Mouse (Mus musculus) neural tube, embryonic 11.5 days (tissue): ENCODE measurements around the gene Zkscan14. TPM values are rescaled to one million over a fixed set of nuclear protein-coding genes. Genes with fewer than 3 reads are reported as not detected.

Experiments
- ATAC-seq: fragments of 200-750 bp; cut with Nextera tagmentation; 2 replicates; pipeline ENCODE4 v1.8.0; 2017; ENCODE audit warnings: moderate number of reproducible peaks, mild to moderate bottlenecking, moderate TSS enrichment, moderate library complexity; ENCODE audit not compliant: insufficient read depth, low FRiP score, low TSS enrichment
- DNase-seq: peaks from one replicate; pipeline ENCODE4 v3.0.0-alpha.2; 2015; ENCODE audit warnings: low spot score
- H3K27ac ChIP-seq: fragments of 300-500 bp; sonication (generic); 2 replicates; pipeline ENCODE4 v1.5.1; 2014; ENCODE audit warnings: low read depth, mild to moderate bottlenecking, low read length
- H3K27me3 ChIP-seq: fragments of 300-500 bp; sonication (generic); 2 replicates; pipeline ENCODE4 v1.6.1; 2014; ENCODE audit warnings: mild to moderate bottlenecking, low read length, mixed read lengths; ENCODE audit not compliant: control insufficient read depth, insufficient read depth
- H3K36me3 ChIP-seq: fragments of 300-500 bp; sonication (generic); 2 replicates; pipeline ENCODE4 v1.6.1; 2014; ENCODE audit warnings: mild to moderate bottlenecking, low read length, moderate library complexity, mixed read lengths; ENCODE audit not compliant: control insufficient read depth, insufficient read depth
- H3K4me1 ChIP-seq: fragments of 300-500 bp; sonication (generic); 2 replicates; pipeline ENCODE4 v1.6.1; 2014; ENCODE audit warnings: low read length, mixed read lengths; ENCODE audit not compliant: control insufficient read depth, insufficient read depth
- H3K4me2 ChIP-seq: fragments of 300-500 bp; sonication (generic); 2 replicates; pipeline ENCODE4 v1.6.1; 2014; ENCODE audit warnings: low read depth, mild to moderate bottlenecking, moderate library complexity
- H3K4me3 ChIP-seq: fragments of 300-500 bp; sonication (generic); 2 replicates; pipeline ENCODE4 v1.5.1; 2014; ENCODE audit warnings: low read depth, low read length
- H3K9ac ChIP-seq: fragments of 300-500 bp; sonication (generic); 2 replicates; pipeline ENCODE4 v1.6.1; 2014; ENCODE audit warnings: mild to moderate bottlenecking, low read length
- H3K9me3 ChIP-seq: fragments of 300-500 bp; sonication (generic); 2 replicates; pipeline ENCODE4 v1.6.1; 2016; ENCODE audit warnings: low read length; ENCODE audit not compliant: control insufficient read depth
- WGBS: fragments of 180-500 bp; shearing (Covaris S2); extraction: QIAGEN DNeasy Blood & Tissue Kit; methylation state at CpG from one replicate; pipeline ENCODE4 v1.1.7; 2014; 5-methylcytosine and 5-hydroxymethylcytosine counted together
- polyA plus RNA-seq: library from polyadenylated mRNA; unstranded; fragments of >200 nt; fragmentation: Nextera tagmentation; extraction: Ambion mirVana; gene quantifications from 2 replicates; pipeline ENCODE4 v1.2.1, GENCODE M21; 2014

Zkscan14 gene
- polyA plus RNA-seq, 1 experiment from 2014 or later: 8.8 TPM

DNA sequence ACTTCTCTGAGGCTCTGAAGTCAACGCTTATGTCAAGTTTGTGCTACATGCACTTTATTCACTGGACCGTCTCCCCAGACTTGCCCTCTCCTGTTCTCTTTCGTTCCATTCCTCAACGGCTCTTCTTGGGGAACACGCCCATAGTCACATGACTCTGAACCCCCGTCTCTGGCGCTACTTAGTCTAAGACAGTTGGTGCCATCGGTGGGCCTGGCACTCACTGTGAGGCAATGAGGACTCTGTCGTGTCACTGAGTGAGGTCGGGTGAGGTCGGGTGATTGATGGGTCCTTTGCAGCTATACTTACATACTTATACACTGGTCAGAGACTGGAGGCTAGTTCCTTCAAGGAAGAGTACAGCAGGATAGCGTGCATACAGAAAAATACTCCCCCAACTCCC is 21.7 kb upstream of the Zkscan14 start:
- WGBS: 83% methylated on average over 12 of the region's 12 CpGs
- H3K4me3 ChIP-seq: no peak overlapping the region
- no peaks in the 10 kb centered on the region for H3K27me3 ChIP-seq
- H3K4me2 ChIP-seq: no peak overlapping the region
- H3K9ac ChIP-seq: no peak overlapping the region
- no peaks in the 10 kb centered on the region for H3K9me3 ChIP-seq
- DNase-seq (no peak), ATAC-seq (no peak)
- peaks cover 15% of the 10 kb centered on the region for H3K36me3 ChIP-seq
- no peaks in the 10 kb centered on the region for H3K4me1 ChIP-seq
- no peak overlapping the region for H3K27ac ChIP-seq

- H3K36me3 ChIP-seq: peaks cover 15% of the 10 kb centered on the region
- H3K9me3 ChIP-seq: no peaks in the 10 kb centered on the region
- WGBS: 77% methylated on average over 5 of the region's 5 CpGs
Observed at GRCm38 (mm10) chr5:145222840-145223239, 21.2 kb upstream of the Zkscan14 start.

GRCm38 (mm10) chr5:145219981-145220380 is 18.3 kb upstream of the Zkscan14 start:
- Histone ChIP-seq H3K4me3 (no peak overlapping the region), H3K27me3 (no peaks in the 10 kb centered on the region), H3K9ac (no peak overlapping the region), H3K27ac (no peak overlapping the region), H3K9me3 (no peaks in the 10 kb centered on the region), H3K36me3 (peaks cover 15% of the 10 kb centered on the region), H3K4me2 (no peak overlapping the region), H3K4me1 (no peaks in the 10 kb centered on the region)
- DNase-seq: no peak
- ATAC-seq: no peak
- 94% methylated on average over 8 of the region's 8 CpGs for WGBS

More at GRCm38 (mm10) chr5:145222840-145223239, 21.2 kb upstream of the Zkscan14 start:
- H3K4me3 ChIP-seq: no peak overlapping the region
- H3K4me2 ChIP-seq: no peak overlapping the region
- H3K27me3 ChIP-seq: no peaks in the 10 kb centered on the region
- DNase-seq (no peak), ATAC-seq (no peak)
- H3K4me1 ChIP-seq: no peaks in the 10 kb centered on the region
- H3K27ac ChIP-seq: no peak overlapping the region
- no peak overlapping the region for H3K9ac ChIP-seq

DNA sequence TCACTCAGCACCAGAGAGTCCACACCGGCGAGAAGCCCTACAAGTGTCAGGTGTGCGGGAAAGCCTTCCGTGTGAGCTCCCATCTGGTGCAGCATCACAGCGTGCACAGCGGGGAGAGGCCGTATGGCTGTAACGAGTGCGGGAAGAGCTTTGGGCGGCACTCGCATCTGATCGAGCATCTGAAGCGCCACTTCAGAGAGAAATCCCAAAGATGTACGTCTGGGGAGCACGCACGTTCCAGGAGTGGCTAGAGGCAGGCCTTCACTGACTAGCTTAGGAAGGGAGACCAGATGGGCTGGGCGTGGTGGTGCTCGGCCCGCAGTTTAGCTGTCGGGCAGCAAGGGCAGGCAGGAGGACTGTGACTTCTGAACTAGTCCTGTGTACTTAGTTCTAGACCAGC is 17.0 kb upstream of the Zkscan14 start:
- 95% methylated on average over 20 of the region's 20 CpGs for WGBS
- Histone ChIP-seq H3K36me3 (peaks cover 17% of the 10 kb centered on the region), H3K9ac (no peak overlapping the region), H3K4me1 (no peaks in the 10 kb centered on the region), H3K27me3 (no peaks in the 10 kb centered on the region), H3K4me3 (no peak overlapping the region), H3K27ac (no peak overlapping the region), H3K9me3 (no peaks in the 10 kb centered on the region), H3K4me2 (no peak overlapping the region)
- no peak for DNase-seq
- no peak for ATAC-seq

- Histone ChIP-seq H3K27me3 (no peaks in the 10 kb centered on the region), H3K4me2 (no peak overlapping the region), H3K4me1 (no peaks in the 10 kb centered on the region), H3K36me3 (peaks cover 17% of the 10 kb centered on the region), H3K4me3 (no peak overlapping the region), H3K9ac (no peak overlapping the region), H3K27ac (no peak overlapping the region), H3K9me3 (no peaks in the 10 kb centered on the region)
- DNase-seq (no peak), ATAC-seq (no peak)
- 95% methylated on average over 21 of the region's 21 CpGs for WGBS
Observed at GRCm38 (mm10) chr5:145218206-145218605, 16.5 kb upstream of the Zkscan14 start.

- ATAC-seq: no peak
Observed at GRCm38 (mm10) chr5:145217746-145218145, 16.1 kb upstream of the Zkscan14 start.

GRCm38 (mm10) chr5:145214679-145215078 is 13.0 kb upstream of the Zkscan14 start:
- Histone ChIP-seq H3K9me3 (no peaks in the 10 kb centered on the region), H3K36me3 (peaks cover 11% of the 10 kb centered on the region), H3K4me2 (no peak overlapping the region), H3K27ac (no peak overlapping the region), H3K4me3 (no peak overlapping the region), H3K27me3 (no peaks in the 10 kb centered on the region), H3K9ac (no peak overlapping the region), H3K4me1 (no peaks in the 10 kb centered on the region)
- DNase-seq: no peak
- no peak for ATAC-seq
- 68% methylated on average over 4 of the region's 4 CpGs for WGBS

More at GRCm38 (mm10) chr5:145217746-145218145, 16.1 kb upstream of the Zkscan14 start:
- H3K4me1 ChIP-seq: no peaks in the 10 kb centered on the region
- H3K27ac ChIP-seq: no peak overlapping the region
- no peak overlapping the region for H3K4me3 ChIP-seq
- H3K9ac ChIP-seq: no peak overlapping the region
- no peak for DNase-seq
- no peak overlapping the region for H3K4me2 ChIP-seq
- WGBS: 93% methylated on average over 6 of the region's 6 CpGs
- no peaks in the 10 kb centered on the region for H3K27me3 ChIP-seq
- no peaks in the 10 kb centered on the region for H3K9me3 ChIP-seq
- H3K36me3 ChIP-seq: peaks cover 17% of the 10 kb centered on the region

GRCm38 (mm10) chr5:145213505-145213904 is 11.8 kb upstream of the Zkscan14 start:
- Histone ChIP-seq H3K4me2 (no peak overlapping the region), H3K27ac (no peak overlapping the region), H3K4me3 (no peak overlapping the region), H3K9ac (no peak overlapping the region), H3K4me1 (no peaks in the 10 kb centered on the region), H3K36me3 (peaks cover 7% of the 10 kb centered on the region), H3K9me3 (no peaks in the 10 kb centered on the region), H3K27me3 (no peaks in the 10 kb centered on the region)
- DNase-seq (no peak), ATAC-seq (no peak)
- WGBS: 89% methylated on average over 3 of the region's 3 CpGs

- ATAC-seq (no peak), DNase-seq (no peak)
- no peaks in the 10 kb centered on the region for H3K27me3 ChIP-seq
- peaks cover 7% of the 10 kb centered on the region for H3K36me3 ChIP-seq
- no peak overlapping the region for H3K4me3 ChIP-seq
- no peaks in the 10 kb centered on the region for H3K4me1 ChIP-seq
- no peak overlapping the region for H3K9ac ChIP-seq
- H3K4me2 ChIP-seq: no peak overlapping the region
- no peak overlapping the region for H3K27ac ChIP-seq
- 91% methylated on average over 4 of the region's 4 CpGs for WGBS
- H3K9me3 ChIP-seq: no peaks in the 10 kb centered on the region
Observed at GRCm38 (mm10) chr5:145212216-145212615, 10.5 kb upstream of the Zkscan14 start.
